Mouse (Mus musculus): ENCODE measurements around the gene Susd6. TPM values are rescaled to one million over a fixed set of nuclear protein-coding genes. Genes with fewer than 3 reads are reported as not detected.
"Not testable (repeated sequence)": the region's sequence is repeated elsewhere in the genome, so short reads cannot be mapped to it uniquely, and the experiment has no call there.

Gene Susd6
- polyA plus RNA-seq, 1 experiment: 47.4 TPM

DNA sequence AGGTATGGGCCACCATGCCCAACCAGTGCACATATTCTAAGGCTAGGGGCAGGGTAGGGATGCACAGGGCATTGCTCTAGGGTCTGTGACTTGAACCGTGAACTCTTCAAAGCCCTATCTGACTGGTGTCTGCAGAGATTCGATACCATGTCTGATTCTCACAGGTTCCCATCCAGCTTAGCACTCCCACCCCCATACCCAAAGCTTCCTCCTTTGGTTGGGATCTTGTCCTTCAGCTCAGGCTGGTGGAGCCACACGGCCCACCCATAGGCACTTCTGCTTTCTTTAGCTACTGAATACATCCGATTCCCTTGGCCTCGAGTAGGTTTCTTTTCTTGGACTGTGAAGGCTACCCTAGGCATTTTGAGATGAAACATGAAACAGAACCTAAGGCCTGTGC is 5.3 kb upstream of the Susd6 start:
- no peak for DNase-seq (ENCODE audit: low spot score)

DNA sequence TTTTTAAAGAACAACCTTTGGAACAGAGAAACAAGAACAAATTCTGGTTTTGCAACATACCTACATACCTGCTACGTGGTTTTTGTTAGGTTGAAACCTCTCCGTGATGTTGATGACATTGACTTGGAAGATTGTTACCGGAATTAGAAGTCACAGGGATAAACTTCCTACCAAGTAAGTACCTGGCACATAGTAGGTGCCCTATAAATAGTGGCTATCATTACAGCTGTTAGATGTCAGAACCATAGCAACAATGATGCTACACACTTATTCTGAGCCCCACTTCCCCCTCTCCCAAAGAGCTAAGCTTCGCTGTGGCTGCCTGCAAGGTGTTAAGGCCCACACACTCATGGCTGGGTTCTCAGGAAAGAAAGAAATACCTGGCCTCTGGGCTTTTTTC is 4.7 kb upstream of the Susd6 start:
- no peak for DNase-seq (ENCODE audit: low spot score)

DNA sequence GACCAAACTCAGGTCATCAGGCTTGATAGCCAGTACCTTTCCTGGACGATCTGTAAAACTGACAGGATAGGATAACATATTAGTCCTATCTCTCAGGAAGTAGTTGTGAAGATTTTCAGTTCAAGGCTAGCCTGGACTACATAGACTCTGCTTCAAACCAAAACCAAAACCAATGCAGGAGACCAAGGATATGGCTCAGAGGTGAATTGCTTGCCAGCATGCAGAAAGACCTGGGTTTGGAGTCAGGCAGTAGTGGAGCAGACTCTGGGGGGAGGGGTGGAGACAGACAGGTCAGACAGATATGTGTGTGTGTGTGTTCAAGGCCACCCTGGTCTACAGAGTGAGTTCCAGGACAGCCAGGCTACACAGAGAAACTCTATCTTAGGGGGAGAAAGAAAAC is 3.7 kb upstream of the Susd6 start:
- DNase-seq (ENCODE audit: low spot score): no peak

DNA sequence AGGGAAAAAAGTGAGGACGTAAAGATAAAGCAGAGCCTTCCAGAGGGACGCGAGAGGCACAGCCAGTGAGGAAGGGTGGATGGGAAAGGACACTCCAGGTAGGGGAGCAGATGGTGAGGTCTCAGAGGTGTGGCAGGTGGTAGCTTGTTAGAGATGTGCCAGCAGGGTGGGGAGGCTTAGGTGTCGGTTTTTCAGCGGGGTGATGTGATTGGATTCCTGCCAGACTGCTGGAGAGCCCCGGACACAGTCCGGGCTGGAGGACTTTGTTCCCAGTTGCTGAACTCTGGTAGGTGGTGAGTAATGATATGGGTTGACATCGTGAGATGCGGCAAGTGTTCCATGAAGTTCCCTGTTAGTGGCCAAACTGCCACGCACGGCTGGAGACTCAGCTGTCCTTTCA is 2.7 kb upstream of the Susd6 start:
- no peak for DNase-seq (ENCODE audit: low spot score)

DNA sequence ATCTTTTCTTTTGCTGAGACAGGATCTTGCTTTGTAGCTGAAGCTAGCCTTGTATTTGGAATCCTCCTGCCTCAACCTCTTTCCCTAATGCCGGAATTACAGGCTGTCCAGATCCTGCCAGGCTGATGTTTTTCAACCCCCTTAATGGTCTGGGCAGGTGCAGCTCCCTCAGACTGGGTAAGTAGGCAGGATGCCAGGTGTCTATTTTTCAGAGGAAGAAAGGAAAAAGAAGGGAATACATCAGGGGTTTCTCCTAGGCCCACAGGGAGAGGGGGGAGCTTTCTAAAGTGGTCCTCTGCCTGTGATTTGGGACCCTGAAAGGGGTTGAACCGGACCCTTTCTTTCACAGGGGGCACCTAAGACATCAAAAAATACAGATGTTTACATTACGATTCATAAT is 2.1 kb upstream of the Susd6 start:
- no peak for DNase-seq (ENCODE audit: low spot score)

DNA sequence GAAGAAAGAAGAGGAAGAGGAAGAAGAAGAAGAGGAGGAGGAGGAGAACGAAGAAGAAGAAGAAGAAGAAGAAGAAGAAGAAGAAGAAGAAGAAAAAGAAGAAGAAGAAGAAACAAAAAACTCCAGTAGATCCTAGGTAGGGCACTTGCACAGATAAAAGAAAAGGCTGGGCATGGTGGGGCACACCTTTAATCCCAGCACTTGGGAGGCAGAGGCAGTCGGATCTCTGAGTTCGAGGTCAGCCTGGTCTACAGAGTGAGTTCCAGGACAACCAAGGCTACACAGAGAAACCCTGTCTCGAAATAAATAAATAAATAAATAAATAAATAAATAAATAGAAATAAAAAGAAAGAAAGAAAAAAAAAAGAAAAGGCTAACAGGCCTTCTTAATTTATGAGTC is 1.0 kb upstream of the Susd6 start:
- not testable (repeated sequence) for DNase-seq (ENCODE audit: low spot score)

DNA sequence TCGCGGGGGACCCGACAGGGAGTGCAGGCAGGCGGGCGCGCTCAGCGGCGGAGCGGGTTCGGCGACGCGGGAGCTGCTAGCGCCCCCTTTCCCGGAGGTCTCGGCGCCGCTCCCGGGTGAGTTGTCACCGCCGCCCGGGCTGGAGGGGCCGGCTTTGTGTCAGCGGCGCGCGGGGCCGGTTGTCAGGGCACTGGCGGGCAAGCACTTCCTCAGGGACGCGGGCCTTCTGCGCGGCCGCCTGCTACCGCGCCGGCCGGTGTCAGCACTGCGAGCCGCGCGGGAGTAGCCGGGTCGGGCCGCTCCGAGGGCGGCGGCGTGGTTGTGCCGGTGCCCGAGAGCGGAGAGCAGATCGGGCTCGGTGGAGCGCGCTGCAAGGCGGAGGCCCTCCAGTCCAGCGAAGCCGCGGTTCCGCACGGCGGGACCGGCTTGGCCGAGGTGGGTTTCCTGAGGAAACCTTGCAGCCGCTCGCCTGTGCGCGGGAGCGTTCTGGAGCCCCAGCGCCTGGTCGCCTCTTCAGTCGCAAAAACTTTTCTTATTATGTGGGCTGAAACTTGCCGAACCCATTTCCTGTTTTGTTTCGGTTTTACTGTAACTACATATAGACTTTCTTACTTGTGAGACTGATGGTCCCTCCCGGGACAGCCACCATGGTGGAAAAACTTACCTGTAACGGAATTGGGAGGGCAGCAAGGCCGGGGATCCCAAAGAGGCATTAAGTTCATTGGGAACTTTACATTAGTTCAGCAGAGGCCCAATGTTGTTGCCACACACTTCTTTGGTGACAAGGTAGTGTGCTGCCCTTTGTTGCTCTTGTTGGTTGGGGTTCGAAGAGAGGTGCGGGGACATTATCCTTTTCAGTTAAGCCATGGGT is 625 bp downstream of the Susd6 start:
- DNase-seq (ENCODE audit: low spot score): no peak

DNA sequence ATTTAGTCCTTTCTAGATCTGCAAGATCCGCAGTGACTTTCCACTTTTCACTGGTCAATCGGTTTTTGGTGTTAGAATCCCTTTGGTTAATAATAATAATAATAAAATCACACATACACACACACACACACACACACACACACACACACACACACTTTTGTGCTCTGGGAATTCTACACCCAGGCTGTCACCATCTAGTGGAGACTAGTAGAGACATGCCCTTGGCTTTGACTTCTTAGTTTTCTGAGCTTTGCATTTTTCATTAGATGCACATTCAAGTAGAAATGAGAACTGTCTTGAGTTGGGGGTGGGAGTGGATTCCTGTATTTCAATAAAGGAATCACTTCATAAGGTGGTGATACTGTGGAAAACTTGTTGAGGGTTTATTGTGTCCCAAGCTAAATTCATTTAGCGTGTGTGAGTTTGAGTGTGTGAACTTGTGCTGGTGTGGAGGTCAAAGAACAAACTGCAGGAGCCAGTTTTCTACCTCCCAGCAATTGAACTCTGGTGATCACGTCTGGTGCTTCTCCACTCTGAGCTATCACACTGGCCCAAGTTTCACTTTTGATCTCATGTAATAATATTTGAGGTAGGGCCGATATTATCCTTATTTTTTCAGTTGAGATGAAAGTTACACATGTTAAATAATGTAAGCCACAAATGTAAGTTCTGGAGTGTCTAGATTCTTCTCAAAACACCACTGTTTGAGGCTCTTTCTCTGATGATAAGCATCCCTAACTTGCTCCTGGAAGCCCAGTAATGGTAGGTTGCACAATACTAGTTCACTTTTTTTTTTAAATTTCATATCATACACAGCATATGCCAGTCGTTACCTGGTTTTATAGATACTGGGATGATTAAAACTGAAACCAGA is 1.5 kb downstream of the Susd6 start:
- DNase-seq (ENCODE audit: low spot score): no peak

DNA sequence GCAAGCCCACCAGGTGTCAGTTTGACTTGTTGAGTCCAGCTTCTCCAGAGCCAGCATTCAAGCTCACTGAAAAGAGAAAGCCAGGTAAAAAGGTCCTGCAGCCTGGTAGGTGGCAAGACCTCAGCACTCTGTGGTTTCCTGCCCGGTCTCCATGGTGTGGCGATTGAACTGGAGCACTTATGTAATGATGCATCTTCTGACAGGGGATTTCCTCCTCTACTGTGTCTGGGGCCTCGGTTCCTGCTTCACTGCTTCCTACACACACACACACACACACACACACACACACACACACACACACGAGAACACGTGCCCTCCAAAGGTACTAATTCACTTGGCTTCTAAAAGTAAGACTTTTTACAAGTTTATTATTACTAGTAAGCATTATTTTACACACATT is 2.6 kb downstream of the Susd6 start:
- no peak for DNase-seq (ENCODE audit: low spot score)

DNA sequence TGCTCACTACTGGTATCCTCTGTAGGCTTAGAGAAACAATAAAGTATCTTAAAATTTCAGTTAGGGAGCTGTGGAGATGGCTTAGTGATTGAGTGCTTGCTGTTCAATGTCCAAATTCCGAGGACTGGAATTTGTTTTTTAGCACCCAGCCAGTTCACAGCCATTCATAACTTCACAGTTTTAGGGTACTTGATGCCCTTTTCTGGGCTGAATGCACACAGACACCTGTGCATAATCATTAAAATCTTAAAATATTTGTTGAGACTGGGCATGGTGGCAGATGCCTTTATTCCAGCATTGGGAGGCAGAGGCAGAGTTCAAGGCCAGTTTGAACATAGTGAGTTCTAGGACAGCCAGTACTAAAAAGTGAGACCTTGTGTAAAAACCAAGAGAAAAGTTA is 3.2 kb downstream of the Susd6 start:
- DNase-seq (ENCODE audit: low spot score): no peak

DNA sequence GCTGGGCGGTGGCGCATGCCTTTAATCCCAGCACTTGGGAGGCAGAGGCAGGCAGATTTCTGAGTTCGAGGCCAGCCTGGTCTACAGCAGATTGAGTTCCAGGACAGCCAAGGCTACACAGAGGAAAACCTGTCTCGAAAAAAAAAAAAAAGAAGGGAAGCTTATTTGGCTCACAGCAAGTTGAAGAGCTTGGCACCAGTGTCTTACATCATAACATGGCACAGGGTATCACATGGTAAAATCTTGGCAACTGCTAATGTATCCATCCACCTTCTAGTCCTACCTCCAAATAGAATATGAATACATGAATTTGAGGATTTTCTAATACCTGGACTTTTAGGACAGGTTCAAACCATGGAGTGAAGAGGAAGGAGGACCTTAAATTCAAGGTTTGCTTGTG is 4.2 kb downstream of the Susd6 start:
- DNase-seq (ENCODE audit: low spot score): no peak

DNA sequence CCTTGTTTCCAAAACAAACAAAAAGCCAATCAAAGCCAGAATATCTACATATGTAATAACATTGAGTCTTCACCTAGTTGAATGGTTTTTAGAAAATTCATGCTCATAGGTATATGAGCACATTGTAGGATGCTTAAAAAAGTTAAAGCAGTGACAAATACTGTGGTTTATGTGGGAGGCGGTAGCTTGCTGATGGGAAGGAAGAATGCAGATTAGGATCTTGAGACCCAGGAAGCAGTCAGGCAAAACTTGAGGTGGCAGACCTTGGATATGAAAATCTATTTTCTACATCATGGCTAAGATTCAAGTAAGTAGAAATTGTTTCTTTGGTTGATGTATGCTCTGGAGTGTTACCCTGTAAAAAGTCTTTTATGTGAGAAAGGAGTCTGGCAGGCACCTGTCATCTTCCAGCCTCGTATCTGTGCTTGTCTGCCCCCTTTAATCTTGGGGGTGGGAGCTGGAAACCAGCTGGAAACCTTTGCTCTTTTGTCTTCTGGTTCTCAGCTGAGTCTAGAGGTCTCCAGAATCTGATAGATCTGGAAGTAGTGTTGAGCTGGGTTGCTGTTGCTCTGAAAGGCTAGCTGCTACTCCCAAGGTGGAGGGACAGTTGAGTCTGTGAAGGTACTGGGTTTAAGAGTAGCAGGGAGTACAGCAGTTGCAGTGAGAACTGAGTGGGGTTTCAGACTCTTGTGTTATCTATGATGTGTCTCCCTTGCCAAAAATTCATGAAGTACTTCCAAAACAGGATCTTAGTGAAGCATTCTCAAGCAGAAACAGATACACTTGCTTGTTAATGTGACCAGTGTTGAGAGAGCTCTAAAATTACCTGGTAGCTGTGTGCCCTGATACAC is 4.8 kb downstream of the Susd6 start:
- DNase-seq (ENCODE audit: low spot score): no peak

DNA sequence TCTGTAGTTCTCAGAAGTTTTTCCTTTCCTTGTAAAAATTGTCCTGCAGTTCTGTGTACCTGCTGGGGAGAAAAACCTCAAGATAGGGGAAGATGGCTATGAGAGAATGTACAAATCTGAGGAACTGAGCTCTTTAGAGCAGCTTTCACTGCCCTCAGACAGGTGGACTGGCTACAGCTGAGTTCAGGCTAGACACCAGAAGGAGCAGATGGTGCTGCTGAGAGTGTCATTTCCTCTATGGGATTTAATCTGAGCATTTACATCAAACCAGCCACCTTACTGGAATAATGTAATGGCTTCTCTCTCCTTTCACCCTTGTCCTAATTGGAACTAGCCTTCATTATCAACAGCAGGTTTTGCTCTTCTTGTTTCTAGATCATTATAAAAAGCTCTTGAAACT is 8.0 kb downstream of the Susd6 start:
- DNase-seq (ENCODE audit: low spot score): no peak

DNA sequence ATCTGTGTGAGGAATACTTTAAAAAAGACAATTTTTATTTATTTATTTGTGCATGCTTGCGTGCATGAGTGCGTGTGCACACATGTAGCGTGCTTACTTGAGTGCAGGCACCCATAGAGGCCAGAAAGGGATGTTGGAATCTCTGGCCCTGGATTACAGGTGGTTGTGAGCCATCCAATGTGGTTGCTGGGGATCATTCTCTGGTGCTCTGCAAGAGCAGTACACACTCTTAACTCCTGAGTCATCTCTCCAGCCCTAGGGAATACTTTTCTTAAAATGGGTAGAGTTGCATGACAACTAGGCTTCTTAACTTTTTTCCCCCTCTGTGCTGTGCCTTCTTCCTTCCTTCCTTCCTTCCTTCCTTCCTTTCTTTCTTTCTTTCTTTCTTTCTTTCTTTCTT is 9.8 kb downstream of the Susd6 start:
- DNase-seq (ENCODE audit: low spot score): no peak

DNA sequence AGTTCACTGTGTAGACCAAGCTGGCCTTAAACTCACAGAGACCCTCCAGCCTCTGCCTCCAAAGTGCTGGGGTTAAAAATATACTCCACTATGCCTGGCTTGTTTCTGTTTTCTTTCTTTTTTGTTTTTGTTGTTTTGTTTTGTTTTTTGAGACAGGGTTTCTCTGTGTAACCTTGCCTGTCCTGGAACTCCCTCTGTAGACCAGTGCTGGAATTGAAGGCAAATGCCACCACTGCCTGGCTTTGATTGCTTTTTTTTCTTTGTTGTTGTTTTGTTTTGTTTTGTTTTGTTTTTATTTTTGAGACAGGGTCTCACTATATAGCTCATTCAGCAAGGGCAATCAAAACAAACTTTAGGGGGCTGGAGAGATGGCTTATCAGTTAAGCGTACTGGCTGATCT is 11.1 kb downstream of the Susd6 start:
- DNase-seq (ENCODE audit: low spot score): no peak

DNA sequence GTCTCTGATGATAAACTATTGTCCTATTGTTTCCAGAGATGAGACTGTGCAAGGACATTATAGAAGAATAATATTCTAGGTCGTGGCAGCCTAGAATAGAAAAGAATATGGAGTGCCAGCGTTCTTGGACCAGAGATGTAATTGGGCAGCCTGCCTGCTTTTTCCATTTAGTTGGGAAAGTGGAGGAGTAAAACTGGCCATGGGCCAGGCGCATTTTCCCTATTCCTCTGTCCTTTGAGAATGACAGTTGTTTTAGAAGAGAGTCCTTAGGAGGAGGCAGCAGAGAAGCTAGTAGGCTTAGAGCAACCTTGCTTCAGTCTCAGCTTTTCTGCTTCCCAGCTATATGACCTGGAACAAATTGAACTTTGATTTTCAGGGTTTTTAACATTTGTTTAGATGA is 13.6 kb downstream of the Susd6 start:
- no peak for DNase-seq (ENCODE audit: low spot score)

DNA sequence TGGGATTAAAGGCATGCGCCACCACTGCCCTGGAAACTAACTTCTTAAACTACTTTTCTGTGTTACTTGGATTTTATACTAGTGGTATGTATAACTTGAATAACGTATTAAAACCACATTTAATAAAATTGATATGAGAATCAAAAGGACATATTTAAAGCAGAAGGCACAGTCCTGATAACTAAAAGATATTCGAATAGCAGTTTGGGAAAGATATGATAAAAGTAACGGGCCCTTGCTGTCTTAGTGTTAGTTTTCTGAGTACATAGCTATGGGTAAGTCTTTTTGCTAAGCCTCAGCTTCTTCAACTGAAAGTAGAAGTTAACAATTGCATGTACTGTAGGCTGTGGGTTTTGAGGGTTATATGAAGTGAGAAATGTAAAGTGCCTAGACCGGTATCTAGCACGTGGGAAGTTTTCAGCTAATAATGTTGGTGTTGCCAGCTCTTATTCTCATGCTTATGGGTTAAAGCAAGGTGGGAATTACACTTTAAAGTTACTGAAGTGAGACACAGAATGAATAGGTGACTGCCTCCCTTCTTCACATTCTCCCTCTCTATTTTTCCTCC is 14.6 kb downstream of the Susd6 start:
- DNase-seq (ENCODE audit: low spot score): no peak

DNA sequence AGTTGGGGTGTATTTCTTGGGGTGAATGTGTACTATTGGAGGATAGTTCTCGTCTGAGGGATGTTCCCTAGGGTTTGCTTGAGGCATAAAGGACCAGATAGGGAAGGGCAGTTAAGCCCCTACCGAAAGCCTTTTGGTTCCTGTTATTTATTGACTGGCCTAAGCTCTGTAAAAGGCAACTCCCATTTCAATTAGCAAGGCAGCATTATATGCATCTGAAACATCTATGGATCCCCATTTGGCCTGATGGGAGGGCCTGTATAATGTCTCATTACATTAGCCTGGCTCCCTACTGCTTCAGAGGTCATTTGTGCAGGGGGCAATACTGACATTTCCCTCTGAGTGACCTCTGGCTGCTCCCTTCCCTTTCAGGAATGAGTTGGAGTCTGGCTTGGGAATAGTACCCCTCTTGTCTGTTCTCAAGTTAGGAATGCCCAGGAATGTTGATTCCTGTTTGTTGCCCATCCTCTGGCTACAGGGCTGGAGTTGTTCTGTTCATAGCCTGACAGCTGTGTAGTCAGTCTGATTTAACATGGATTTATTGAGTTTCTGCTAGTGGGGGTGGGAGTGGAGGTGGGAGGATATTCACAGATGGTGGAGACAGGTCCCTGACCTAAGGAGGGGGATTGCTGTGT is 17.3 kb downstream of the Susd6 start:
- DNase-seq (ENCODE audit: low spot score): no peak

DNA sequence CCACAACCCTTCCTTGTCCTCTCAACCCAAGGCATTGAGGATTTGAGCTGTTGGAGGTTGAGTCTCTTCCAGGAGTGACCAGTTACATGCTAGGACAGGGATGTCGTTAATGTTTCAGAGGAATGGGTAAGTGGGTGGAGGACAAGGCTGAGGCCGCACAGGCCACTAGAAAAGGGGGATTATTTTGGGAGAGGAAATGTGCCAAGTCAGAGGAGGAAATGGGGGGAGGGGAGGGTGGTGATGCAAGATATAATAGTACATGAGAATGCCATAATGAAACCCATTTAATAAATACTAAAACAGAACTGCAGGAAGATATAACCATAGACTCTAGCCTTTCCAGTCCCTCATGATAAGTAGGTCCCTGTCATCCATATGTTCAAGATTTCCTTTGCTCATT is 19.7 kb downstream of the Susd6 start:
- DNase-seq (ENCODE audit: low spot score): no peak

DNA sequence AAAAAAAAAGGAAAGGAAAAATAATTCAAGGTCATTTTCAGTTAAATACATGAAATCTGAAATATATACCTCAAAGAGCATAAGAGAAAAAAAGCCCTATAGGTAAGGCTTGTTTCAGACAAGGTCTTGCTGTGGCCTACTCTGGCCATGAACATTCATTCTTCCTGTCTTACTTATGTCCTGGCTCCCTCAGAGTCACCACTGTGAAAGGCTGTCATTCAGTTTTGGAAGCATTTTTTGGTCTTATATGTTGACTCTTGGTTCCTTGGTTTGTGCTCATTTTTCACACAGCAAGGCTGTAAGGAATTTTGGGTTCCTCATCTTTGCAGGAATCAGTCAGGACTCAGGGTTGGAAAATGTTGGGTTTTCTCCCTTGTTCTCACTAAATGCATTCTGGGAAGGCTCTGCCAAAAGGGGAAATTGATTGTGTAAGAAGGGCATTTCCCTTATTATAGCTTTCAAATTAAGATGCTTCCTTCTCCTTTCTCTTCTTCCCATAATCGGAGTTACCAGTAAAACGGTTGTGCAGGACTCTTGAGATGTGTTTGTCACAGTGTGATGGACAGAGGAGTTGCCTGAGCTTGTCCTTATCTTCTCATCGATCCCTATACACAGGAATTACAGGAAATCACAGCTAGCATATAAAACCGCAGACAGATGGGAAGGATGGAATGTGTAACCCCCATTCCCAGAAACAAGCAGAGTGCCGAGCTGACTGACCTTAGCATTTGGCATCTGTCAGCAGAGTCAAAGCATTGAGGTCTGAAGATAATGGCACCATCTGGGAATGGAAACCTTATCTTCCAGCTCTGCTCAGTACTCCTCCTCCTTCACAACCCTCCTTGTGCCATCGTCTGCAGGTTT is 21.6 kb downstream of the Susd6 start:
- DNase-seq (ENCODE audit: low spot score): no peak

DNA sequence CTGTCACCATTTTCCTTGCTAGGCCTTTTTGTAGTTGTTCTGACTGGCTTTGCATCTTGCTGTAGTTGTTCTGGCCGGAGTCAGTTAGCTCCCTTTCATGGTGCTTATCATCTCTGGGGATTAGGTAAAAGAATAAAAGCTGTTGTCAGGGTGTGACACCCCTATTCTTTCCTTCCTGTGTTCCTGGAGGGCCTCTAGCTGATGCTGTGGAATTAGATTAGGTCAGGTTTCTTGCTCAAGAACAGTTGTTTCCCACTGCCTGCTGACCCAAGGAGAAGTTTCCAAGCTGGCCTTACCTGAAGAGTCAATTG is 22.2 kb downstream of the Susd6 start:
- DNase-seq (ENCODE audit: low spot score): no peak
